Mouse (Mus musculus) R1 (cell line): Measurements from ENCODE around the gene Atxn7l2.

Source experiments
- DNase-seq: peaks from one replicate; pipeline ENCODE4 v3.0.0-alpha.2; 2018; ENCODE audit warnings: low read depth, low spot score

The Atxn7l2 gene

GRCm38 (mm10) chr3:108205601-108206000 lies 5.1 kb downstream of the Atxn7l2 start:
- no peak for DNase-seq

GRCm38 (mm10) chr3:108204470-108204869 lies 6.3 kb downstream of the Atxn7l2 start:
- DNase-seq, result no peak

GRCm38 (mm10) chr3:108203621-108204325 lies 7.0 kb downstream of the Atxn7l2 start:
- peak; percentile 76 for DNase-seq

- DNase-seq, result no peak
Measured at GRCm38 (mm10) chr3:108203212-108203611, 7.5 kb downstream of the Atxn7l2 start.

GRCm38 (mm10) chr3:108202506-108202905 lies 8.2 kb downstream of the Atxn7l2 start:
- no peak for DNase-seq

GRCm38 (mm10) chr3:108200329-108201323 lies 10.1 kb downstream of the Atxn7l2 start, which contains the start of gene Cyb561d1:
Cyb561d1 (minus strand) TSS chr3:108201212.
- DNase-seq, result peak; percentile 98

- no peak for DNase-seq
Measured at GRCm38 (mm10) chr3:108199231-108199630, 11.5 kb downstream of the Atxn7l2 start.

GRCm38 (mm10) chr3:108197066-108197497 lies 13.7 kb downstream of the Atxn7l2 start:
- peak; percentile 51 for DNase-seq

GRCm38 (mm10) chr3:108195941-108196590 lies 14.7 kb downstream of the Atxn7l2 start:
- no peak for DNase-seq

- no peak for DNase-seq
Measured at GRCm38 (mm10) chr3:108195287-108195686, 15.4 kb downstream of the Atxn7l2 start.

- no peak for DNase-seq
Measured at GRCm38 (mm10) chr3:108193686-108194085, 17.0 kb downstream of the Atxn7l2 start.

- no peak for DNase-seq
Measured at GRCm38 (mm10) chr3:108189897-108190296, 20.8 kb downstream of the Atxn7l2 start.

GRCm38 (mm10) chr3:108188716-108189490 lies 21.8 kb downstream of the Atxn7l2 start:
- DNase-seq, result peak; percentile 77

- no peak for DNase-seq
Measured at GRCm38 (mm10) chr3:108187111-108187795, 23.5 kb downstream of the Atxn7l2 start.

- peak; percentile 45 for DNase-seq
Measured at GRCm38 (mm10) chr3:108186098-108187047, 24.4 kb downstream of the Atxn7l2 start, which contains the start of gene Amigo1. Amigo1 (plus strand) TSS chr3:108186335.

- peak; percentile 72 for DNase-seq
Measured at GRCm38 (mm10) chr3:108185460-108186097, 25.2 kb downstream of the Atxn7l2 start.

GRCm38 (mm10) chr3:108184742-108185141 lies 26.0 kb downstream of the Atxn7l2 start:
- no peak for DNase-seq

GRCm38 (mm10) chr3:108180514-108180913 lies 30.2 kb downstream of the Atxn7l2 start:
- DNase-seq, result no peak
